Mouse (Mus musculus) erythroblast, embryonic 14.5 days (primary cell): ENCODE measurements around the gene Mpig6b.

Experiments
- GATA1 ChIP-seq: IDR thresholded peaks from 2 replicates; pipeline ENCODE4 v1.6.1; 2012; ENCODE audit warnings: low read length, inconsistent platforms, mixed read lengths
- TAL1 ChIP-seq: IDR thresholded peaks from 3 replicates; pipeline ENCODE4 v1.6.1; 2012; ENCODE audit warnings: low read length, inconsistent platforms, mixed read lengths

DNA sequence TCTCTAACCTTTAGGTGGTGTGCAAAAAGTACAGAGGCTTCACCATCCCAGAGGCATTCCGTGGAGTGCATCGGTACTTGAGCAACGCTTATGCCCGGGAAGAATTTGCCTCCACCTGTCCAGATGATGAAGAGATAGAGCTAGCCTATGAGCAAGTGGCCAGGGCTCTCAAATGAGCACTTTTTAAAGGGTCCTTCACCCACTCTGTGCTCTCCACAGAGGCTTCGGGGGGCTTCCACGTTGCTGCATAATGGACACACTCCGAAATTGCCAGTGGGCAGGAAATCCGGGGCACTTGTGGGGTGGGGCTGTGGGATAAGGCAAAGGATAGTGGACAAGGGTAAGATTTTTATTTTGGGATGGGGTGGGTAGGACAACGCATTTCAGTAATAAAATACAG is 7.7 kb downstream of the Mpig6b start:
- no peak for TF ChIP-seq GATA1
- no peak for TF ChIP-seq TAL1
